Mouse (Mus musculus) erythroblast, embryonic 14.5 days (primary cell): ENCODE data around the gene Hdhd5.

Experiments
- GATA1 ChIP-seq: IDR thresholded peaks from 2 replicates; pipeline ENCODE4 v1.6.1; 2012; ENCODE audit warnings: low read length, inconsistent platforms, mixed read lengths
- TAL1 ChIP-seq: IDR thresholded peaks from 3 replicates; pipeline ENCODE4 v1.6.1; 2012; ENCODE audit warnings: low read length, inconsistent platforms, mixed read lengths

DNA sequence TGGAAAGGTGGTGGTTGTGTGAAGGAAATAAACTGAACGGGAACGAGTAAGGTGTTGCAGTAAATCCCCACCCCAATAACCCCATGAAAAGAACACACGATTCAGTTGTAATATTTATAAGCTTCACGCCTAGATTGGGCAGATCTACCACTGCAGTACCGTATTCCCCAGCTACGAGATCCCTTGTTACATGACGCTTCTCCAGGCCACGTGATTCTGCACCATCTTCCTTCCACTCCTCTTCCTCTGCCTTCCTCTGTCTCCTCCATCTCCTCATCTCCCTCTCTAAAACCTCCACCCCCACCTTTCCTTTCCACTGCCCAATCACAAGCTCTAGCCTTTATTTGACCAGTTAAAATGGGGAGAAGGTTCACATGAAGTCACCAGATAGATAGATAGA lies 25.5 kb upstream of the Hdhd5 start:
- TF ChIP-seq GATA1 (no peak), TAL1 (no peak)
